Mouse (Mus musculus) lung, postnatal 0 days (tissue): ENCODE results near the gene Ssbp2.

Source experiments
- CTCF ChIP-seq: IDR thresholded peaks from 2 replicates; pipeline ENCODE4 v1.5.1; 2016; ENCODE audit warnings: antibody characterized with exemption, mild to moderate bottlenecking
- EP300 ChIP-seq: IDR thresholded peaks from 2 replicates; pipeline ENCODE4 v1.6.1; 2016; ENCODE audit warnings: antibody characterized with exemption, mild to moderate bottlenecking, control low read depth

DNA sequence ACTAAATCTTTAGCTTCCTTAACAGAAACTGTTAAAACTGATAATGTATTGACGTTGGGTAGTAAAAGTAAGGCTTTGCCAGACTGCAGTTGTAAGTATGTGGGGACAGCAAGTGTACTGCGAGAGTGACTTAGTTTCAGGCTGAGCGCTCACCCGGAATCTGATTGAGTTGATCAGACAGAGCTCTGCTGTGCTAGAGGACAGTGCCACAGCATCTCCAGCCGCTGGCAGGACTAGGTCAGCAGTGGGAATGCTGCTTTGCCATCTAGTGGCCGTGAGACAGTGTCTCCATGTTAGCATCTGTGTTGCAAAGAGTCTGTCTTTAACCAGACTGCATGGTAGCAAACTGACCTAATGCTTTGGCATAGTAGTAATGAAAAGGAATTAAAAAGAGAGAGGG is 188.2 kb downstream of the Ssbp2 start:
- TF ChIP-seq CTCF (peak; percentile 69), EP300 (no peak)
